8 mouse cellular contexts compared by ENCODE assay signal in genomic region chr9:89210353-89211064, GRCm38 (mm10). TPM values are rescaled to one million over a fixed set of nuclear protein-coding genes. Genes with fewer than 3 reads are reported as not detected.
DNase-seq lines count a peak whose midpoint lies in the region; ATAC-seq and TF ChIP-seq lines count a peak whose summit lies in the region.
"Not testable (repeated sequence)": the region's sequence is repeated elsewhere in the genome, so short reads cannot be mapped to it uniquely, and the experiment has no call there.

Mthfs (plus strand) TSS chr9:89210676.

- not testable (repeated sequence) for H3K9me3 ChIP-seq in embryonic facial prominence, embryonic 11.5 days (replicated peaks; ENCODE audit: control insufficient read depth, low read length); hindbrain, embryonic 13.5 days; liver, embryonic 14.5 days (ENCODE audit: control insufficient read depth, low read length); midbrain, postnatal 0 days (ENCODE audit: low read length)

- not testable (repeated sequence) for TF ChIP-seq EP300 in liver, embryonic 14.5 days (IDR thresholded peaks at IDR 0.05; ENCODE audit: low read depth)

- H3K4me3 ChIP-seq in embryonic facial prominence, embryonic 11.5 days (ENCODE audit: low read depth, low read length): peak within 1 kb of the TSS; percentile 14; the same call in 1 of the 2 replicates
- peak within 1 kb of the TSS; percentile 34 for H3K4me3 ChIP-seq in hindbrain, embryonic 13.5 days
- peak within 1 kb of the TSS; percentile 39 to 56 for H3K4me3 ChIP-seq in liver, embryonic 14.5 days (ENCODE audit: insufficient read depth in 1 of 2, low read depth in 2 of 2, low read length in 2 of 2)
- peak within 1 kb of the TSS; percentile 28 for H3K4me3 ChIP-seq in midbrain, postnatal 0 days (ENCODE audit: low read depth, low read length)

- not testable (repeated sequence) for TF ChIP-seq CTCF in liver, embryonic 14.5 days (IDR thresholded peaks at IDR 0.05; ENCODE audit: low read depth)
- peak; percentile 48 for TF ChIP-seq CTCF in midbrain, postnatal 0 days (IDR thresholded peaks at IDR 0.05)

- H3K9ac ChIP-seq in embryonic facial prominence, embryonic 11.5 days (replicated peaks; ENCODE audit: low read length); midbrain, postnatal 0 days (replicated peaks; ENCODE audit: low read length, poor library complexity, severe bottlenecking): not testable (repeated sequence)
- H3K9ac ChIP-seq in hindbrain, embryonic 13.5 days: peak within 1 kb of the TSS; percentile 60; the same call in 1 of the 2 replicates
- H3K9ac ChIP-seq in liver, embryonic 14.5 days (replicated peaks): peak within 1 kb of the TSS; percentile 34; the same call in 1 of the 2 replicates

- peak; percentile 47 for ATAC-seq in embryonic facial prominence, embryonic 11.5 days (replicated peaks; ENCODE audit: insufficient number of reproducible peaks, low FRiP score, low TSS enrichment, low read depth)
- ATAC-seq in hindbrain, embryonic 13.5 days (ENCODE audit: low FRiP score): peak; percentile 77
- ATAC-seq in liver, embryonic 14.5 days (ENCODE audit: insufficient read depth): peak; percentile 46
- peak; percentile 85 for ATAC-seq in midbrain, postnatal 0 days (ENCODE audit: low FRiP score)

- WGBS in embryonic facial prominence, embryonic 11.5 days: 31% methylated on average over 9 of the region's 12 CpGs
- WGBS in hindbrain, embryonic 13.5 days: 27% methylated on average over 9 of the region's 12 CpGs
- WGBS in liver, embryonic 14.5 days (ENCODE audit: insufficient replicate concordance): 22% methylated on average over 9 of the region's 12 CpGs
- 27% methylated on average over 8 of the region's 12 CpGs for WGBS in midbrain, postnatal 0 days

- not testable (repeated sequence) for DNase-seq in adrenal gland, postnatal 25 days; embryonic facial prominence, embryonic 11.5 days (ENCODE audit: low spot score); gastrocnemius, postnatal 4 days (ENCODE audit: low spot score in 2 of 2); liver, embryonic 14.5 days (ENCODE audit: low read depth in 3 of 3, low spot score in 3 of 3)
- DNase-seq in layer of hippocampus, adult 8-10 months (ENCODE audit: low spot score in 2 of 2): peak in 1 of 2 experiments; percentile 21
- DNase-seq in midbrain, postnatal 0 days (ENCODE audit: low spot score): peak; percentile 32
- peak; percentile 5 for DNase-seq in thymus, postnatal 0 days (ENCODE audit: low spot score)

- H3K4me1 ChIP-seq in embryonic facial prominence, embryonic 11.5 days (ENCODE audit: control insufficient read depth, insufficient read depth, low read length); hindbrain, embryonic 13.5 days (replicated peaks); liver, embryonic 14.5 days (replicated peaks; ENCODE audit: control insufficient read depth in 2 of 2, insufficient read depth in 2 of 2, low read length in 1 of 2); midbrain, postnatal 0 days (ENCODE audit: insufficient read depth, low read length): not testable (repeated sequence)

- not testable (repeated sequence) for H3K27ac ChIP-seq in embryonic facial prominence, embryonic 11.5 days (replicated peaks; ENCODE audit: low read depth, low read length); liver, embryonic 14.5 days
- H3K27ac ChIP-seq in hindbrain, embryonic 13.5 days: peak within 1 kb of the TSS; percentile 85
- peak within 1 kb of the TSS; percentile 62 for H3K27ac ChIP-seq in midbrain, postnatal 0 days (ENCODE audit: low read depth, low read length)

- H3K36me3 ChIP-seq in embryonic facial prominence, embryonic 11.5 days (replicated peaks; ENCODE audit: control insufficient read depth, insufficient read depth, low read depth, low read length); hindbrain, embryonic 13.5 days; liver, embryonic 14.5 days (replicated peaks; ENCODE audit: control insufficient read depth, insufficient read depth, low read depth); midbrain, postnatal 0 days (ENCODE audit: insufficient read depth, low read length): not testable (repeated sequence)

- H3K27me3 ChIP-seq in embryonic facial prominence, embryonic 11.5 days (ENCODE audit: control insufficient read depth, insufficient read depth, low read length); hindbrain, embryonic 13.5 days; liver, embryonic 14.5 days (ENCODE audit: control insufficient read depth, insufficient read depth, low read length); midbrain, postnatal 0 days (ENCODE audit: insufficient read depth, low read length): not testable (repeated sequence)

- H3K4me2 ChIP-seq in embryonic facial prominence, embryonic 11.5 days (ENCODE audit: low read depth, low read length): peak within 1 kb of the TSS; percentile 21; the same call in 1 of the 2 replicates
- H3K4me2 ChIP-seq in hindbrain, embryonic 13.5 days: peak within 1 kb of the TSS; percentile 51
- H3K4me2 ChIP-seq in liver, embryonic 14.5 days (ENCODE audit: low read depth): peak within 1 kb of the TSS; percentile 54
- H3K4me2 ChIP-seq in midbrain, postnatal 0 days (ENCODE audit: low read depth, low read length, poor library complexity, severe bottlenecking): peak within 1 kb of the TSS; percentile 34

RNA-seq across cellular contexts. Expression of gene Mthfs, which starts in this region (rescaled TPM):
- total RNA-seq in adrenal gland, postnatal 25 days (2021): 42.2 and 49.4 TPM in 2 replicates
- polyA plus RNA-seq in embryonic facial prominence, embryonic 11.5 days (2014; fragmentation: Nextera tagmentation; extraction: Ambion mirVana): 17.3 and 22.2 TPM in 2 replicates
- total RNA-seq in gastrocnemius, postnatal 4 days (2021): 10 to 100 TPM; 14.3 to 18.1 TPM
- 14.9 and 15.2 TPM in 2 replicates for polyA plus RNA-seq in hindbrain, embryonic 13.5 days (2015; fragmentation: Nextera tagmentation; extraction: Ambion mirVana)
- 10 to 100 TPM; 35.1 to 45.4 (median 42.6) TPM for total RNA-seq in layer of hippocampus, adult 8-10 months (2022)
- 4.9 and 8.1 TPM in 2 replicates for polyA plus RNA-seq in liver, embryonic 14.5 days (2012; rRNA removed)
- 11.7 and 13.8 TPM in 2 replicates for polyA plus RNA-seq in liver, embryonic 14.5 days (2014; fragmentation: Nextera tagmentation; extraction: Ambion mirVana)
- total RNA-seq in midbrain, postnatal 0 days (2014; rRNA removed): 8.3 and 12.7 TPM in 2 replicates
- 16.9 and 20.6 TPM in 2 replicates for polyA plus RNA-seq in midbrain, postnatal 0 days (2015; fragmentation: Nextera tagmentation; extraction: Ambion mirVana)
- 33.1 and 34.9 TPM in 2 replicates for polyA plus RNA-seq in thymus, postnatal 0 days (2015; fragmentation: Nextera tagmentation; extraction: Ambion mirVana)
